Comparison of ENCODE assay signal across 8 mouse cellular contexts in the genomic region with DNA sequence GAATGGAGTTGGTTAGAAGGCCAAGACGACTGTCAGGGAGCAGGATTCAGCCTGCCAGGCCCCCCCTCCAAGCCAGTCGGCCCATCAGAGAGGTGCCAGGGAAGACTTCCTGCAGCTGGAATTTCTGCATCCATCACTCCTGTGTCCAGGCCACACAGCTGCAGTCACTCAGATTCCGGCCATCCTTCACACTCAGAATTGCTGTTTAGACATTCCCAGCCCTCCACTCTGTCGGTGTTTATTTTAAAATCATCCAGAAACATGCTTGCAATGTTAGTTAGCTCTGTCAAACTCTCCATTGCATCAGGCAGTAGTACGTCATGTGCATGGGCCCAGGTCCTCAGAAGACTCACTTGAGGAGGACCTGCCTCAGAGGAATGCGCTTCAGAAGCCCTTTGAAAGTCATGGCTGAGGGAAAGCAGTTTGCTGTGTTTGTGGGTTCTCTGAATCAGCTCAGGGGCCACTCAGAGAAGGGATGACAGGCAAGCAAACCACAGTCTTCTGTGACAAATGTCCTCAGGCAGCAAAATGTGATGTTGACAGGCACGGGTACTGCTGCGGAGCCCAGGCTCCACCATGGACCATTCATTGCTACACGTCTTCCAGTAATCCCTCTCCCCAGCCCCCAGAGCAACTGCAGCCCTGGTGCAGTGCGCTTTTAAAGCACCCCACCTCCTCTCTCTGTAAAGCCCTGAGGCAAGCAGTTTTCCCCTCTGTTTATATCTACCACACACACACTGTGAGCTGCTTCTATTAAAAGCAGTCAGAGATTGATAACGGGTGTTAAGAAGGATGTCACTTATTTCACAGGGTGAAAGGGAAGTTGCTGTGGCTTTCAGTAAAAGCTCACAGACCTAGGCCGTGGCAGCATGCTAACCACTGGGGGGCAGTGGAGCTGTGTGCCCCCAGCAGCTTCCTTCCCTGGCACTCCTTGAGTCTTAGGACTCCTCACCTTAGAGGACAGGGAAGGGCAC.
DNase-seq lines count a peak whose midpoint lies in the region; ATAC-seq lines count a peak whose summit lies in the region.

No protein-coding gene starts in this region.

- peaks cover 13% of the 10 kb centered on the region for H3K4me1 ChIP-seq in midbrain, embryonic 13.5 days (replicated peaks)
- H3K4me1 ChIP-seq in midbrain, embryonic 11.5 days (ENCODE audit: control insufficient read depth, insufficient read depth, low read length): no peaks in the 10 kb centered on the region; the same call in 1 of the 2 replicates
- peaks cover 28% of the 10 kb centered on the region for H3K4me1 ChIP-seq in heart, embryonic 11.5 days (ENCODE audit: control insufficient read depth, insufficient read depth, low read length)

- peak; percentile 55 for ATAC-seq in midbrain, embryonic 13.5 days
- ATAC-seq in midbrain, embryonic 11.5 days (ENCODE audit: low FRiP score): no peak
- ATAC-seq in heart, embryonic 11.5 days (replicated peaks; ENCODE audit: insufficient number of reproducible peaks, low FRiP score, low TSS enrichment): peak; percentile 56
- no peak for ATAC-seq in erythroblast, adult 5-6 weeks (replicated peaks; ENCODE audit: low FRiP score, poor library complexity, severe bottlenecking)

- no peaks in the 10 kb centered on the region for H3K27me3 ChIP-seq in midbrain, embryonic 13.5 days
- H3K27me3 ChIP-seq in midbrain, embryonic 11.5 days (ENCODE audit: control insufficient read depth, insufficient read depth, low read length): no peaks in the 10 kb centered on the region
- no peaks in the 10 kb centered on the region for H3K27me3 ChIP-seq in heart, embryonic 11.5 days (ENCODE audit: control insufficient read depth, insufficient read depth, low read length)
- no peaks in the 10 kb centered on the region for H3K27me3 ChIP-seq in splenic B cell, adult 2 months (ENCODE audit: control insufficient read depth, insufficient read depth, low read length, poor library complexity, severe bottlenecking)

- no peak overlapping the region for H3K4me3 ChIP-seq in midbrain, embryonic 13.5 days (replicated peaks)
- H3K4me3 ChIP-seq in midbrain, embryonic 11.5 days (ENCODE audit: low read depth, low read length): no peak overlapping the region
- no peak overlapping the region for H3K4me3 ChIP-seq in heart, embryonic 11.5 days (ENCODE audit: low read depth, low read length)

- WGBS in midbrain, embryonic 13.5 days: 68% methylated on average over 12 of the region's 12 CpGs
- WGBS in midbrain, embryonic 11.5 days: 73% methylated on average over 12 of the region's 12 CpGs
- WGBS in heart, embryonic 11.5 days (ENCODE audit: insufficient replicate concordance): 27% methylated on average over 12 of the region's 12 CpGs

- peak overlapping the region; percentile 3; the same call in 1 of the 2 replicates for H3K27ac ChIP-seq in midbrain, embryonic 13.5 days
- no peak overlapping the region for H3K27ac ChIP-seq in midbrain, embryonic 11.5 days (ENCODE audit: low read depth, low read length)
- H3K27ac ChIP-seq in heart, embryonic 11.5 days (ENCODE audit: low read depth, low read length): peak overlapping the region; percentile 62

- no peaks in the 10 kb centered on the region for H3K36me3 ChIP-seq in midbrain, embryonic 13.5 days
- H3K36me3 ChIP-seq in midbrain, embryonic 11.5 days (ENCODE audit: control insufficient read depth, insufficient read depth, low read length): no peaks in the 10 kb centered on the region
- no peaks in the 10 kb centered on the region for H3K36me3 ChIP-seq in heart, embryonic 11.5 days (ENCODE audit: control insufficient read depth, insufficient read depth, low read length)
- H3K36me3 ChIP-seq in splenic B cell, adult 2 months (ENCODE audit: control insufficient read depth, insufficient read depth, low read length, poor library complexity, severe bottlenecking): no peaks in the 10 kb centered on the region

- H3K9ac ChIP-seq in midbrain, embryonic 13.5 days (replicated peaks): no peak overlapping the region
- no peak overlapping the region for H3K9ac ChIP-seq in midbrain, embryonic 11.5 days (ENCODE audit: low read length)
- H3K9ac ChIP-seq in heart, embryonic 11.5 days (ENCODE audit: low read depth, low read length): no peak overlapping the region

- no peaks in the 10 kb centered on the region for H3K9me3 ChIP-seq in midbrain, embryonic 13.5 days
- H3K9me3 ChIP-seq in midbrain, embryonic 11.5 days (ENCODE audit: control insufficient read depth, low read length): no peaks in the 10 kb centered on the region
- no peaks in the 10 kb centered on the region for H3K9me3 ChIP-seq in heart, embryonic 11.5 days (replicated peaks; ENCODE audit: control insufficient read depth, low read length)

- DNase-seq in midbrain, embryonic 11.5 days (ENCODE audit: low spot score, missing footprints): no peak
- DNase-seq in adrenal gland, postnatal 25 days: peak; percentile 45
- peak; percentile 47 to 61 for DNase-seq in kidney, postnatal 25 days
- peak; percentile 77 to 92 for DNase-seq in lung, postnatal 4 days
- peak; percentile 65 for DNase-seq in splenic B cell, adult 2 months (ENCODE audit: low read depth, low spot score)

- H3K4me2 ChIP-seq in midbrain, embryonic 13.5 days (replicated peaks): no peak overlapping the region
- no peak overlapping the region for H3K4me2 ChIP-seq in midbrain, embryonic 11.5 days
- H3K4me2 ChIP-seq in heart, embryonic 11.5 days: peak overlapping the region; percentile 14

Comparison
In these comparisons a context has a peak if more than half of its experiments do, and no peak if none do; other contexts are left out.
1. ATAC-seq: peak in midbrain, embryonic 13.5 days (single experiment) and heart, embryonic 11.5 days (single experiment); none in midbrain, embryonic 11.5 days (single experiment) and erythroblast, adult 5-6 weeks (single experiment).